Comparison of ENCODE assay signal across 8 mouse cellular contexts in the genomic region with DNA sequence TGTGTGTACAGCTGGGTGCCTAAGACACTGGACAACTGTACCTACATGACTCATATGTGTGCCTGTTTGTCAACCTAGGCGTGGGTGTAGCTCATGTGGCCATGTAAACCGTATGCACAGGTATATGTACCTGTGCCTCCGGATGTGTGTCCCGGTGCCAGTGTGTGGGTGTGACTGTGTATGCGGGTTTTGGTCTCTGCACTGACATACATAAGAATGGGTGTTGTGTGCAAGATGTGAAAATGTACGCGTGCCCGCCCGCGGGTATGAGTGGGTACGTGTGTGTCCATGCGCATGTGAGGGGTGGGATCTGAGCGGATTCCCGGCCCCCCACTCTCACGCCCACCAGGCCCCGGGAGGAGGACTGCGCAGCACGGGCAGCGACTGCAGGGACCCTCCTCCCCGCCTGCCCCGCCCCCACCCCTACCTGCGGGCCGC. TPM values are rescaled to one million over a fixed set of nuclear protein-coding genes. Genes with fewer than 3 reads are reported as not detected.
A peak's percentile ranks its signal among the peaks of the same experiment; 100 is the strongest.
DNase-seq lines count a peak whose midpoint lies in the region; ATAC-seq lines count a peak whose summit lies in the region.

No protein-coding gene starts in this region.

- no peak for DNase-seq in kidney, postnatal 36 days
- DNase-seq in ZHBTc4 (ENCODE audit: low read depth, low spot score) = peak; percentile 54
- DNase-seq in gonadal fat pad, adult 2 months (ENCODE audit: low read depth) = peak; percentile 70
- DNase-seq in midbrain, embryonic 10.5 days (ENCODE audit: low spot score) = no peak
- DNase-seq in urinary bladder, postnatal 4 days (ENCODE audit: low spot score in 2 of 2) = no peak
- no peak for DNase-seq in thymus, postnatal 36 days

- no peaks in the 10 kb centered on the region for H3K9me3 ChIP-seq in kidney, embryonic 16.5 days (ENCODE audit: low read length)
- no peaks in the 10 kb centered on the region for H3K9me3 ChIP-seq in midbrain, embryonic 10.5 days (replicated peaks)

- peak overlapping the region; percentile 77 for H3K27ac ChIP-seq in kidney, embryonic 16.5 days (ENCODE audit: low read length)
- peak overlapping the region; percentile 88 for H3K27ac ChIP-seq in midbrain, embryonic 10.5 days (replicated peaks)

- WGBS in kidney, embryonic 16.5 days = 2% methylated on average over 22 of the region's 23 CpGs
- WGBS in midbrain, embryonic 10.5 days = under 1% methylated on average over 23 of the region's 23 CpGs

- peak; percentile 41 for ATAC-seq in kidney, embryonic 16.5 days (ENCODE audit: low FRiP score, low TSS enrichment)
- ATAC-seq in megakaryocyte-erythroid progenitor cell, adult 5-6 weeks (replicated peaks; ENCODE audit: low FRiP score, low TSS enrichment, poor library complexity, severe bottlenecking) = no peak

- H3K4me3 ChIP-seq in kidney, embryonic 16.5 days (ENCODE audit: low read length) = peak overlapping the region; percentile 82
- peak overlapping the region; percentile 88 for H3K4me3 ChIP-seq in midbrain, embryonic 10.5 days

- peak overlapping the region; percentile 90 for H3K4me2 ChIP-seq in kidney, embryonic 16.5 days (replicated peaks; ENCODE audit: low read depth, low read length)

- H3K36me3 ChIP-seq in kidney, embryonic 16.5 days (ENCODE audit: insufficient read depth, low read length) = no peaks in the 10 kb centered on the region
- no peaks in the 10 kb centered on the region for H3K36me3 ChIP-seq in midbrain, embryonic 10.5 days

- peaks cover 59% of the 10 kb centered on the region for H3K4me1 ChIP-seq in kidney, embryonic 16.5 days (ENCODE audit: insufficient read depth, low read length)
- H3K4me1 ChIP-seq in midbrain, embryonic 10.5 days = peaks cover 81% of the 10 kb centered on the region

- peak overlapping the region; percentile 82 for H3K9ac ChIP-seq in kidney, embryonic 16.5 days (replicated peaks; ENCODE audit: low read length)

- H3K27me3 ChIP-seq in kidney, embryonic 16.5 days (ENCODE audit: insufficient read depth, low read length) = no peaks in the 10 kb centered on the region
- peaks cover 29% of the 10 kb centered on the region for H3K27me3 ChIP-seq in midbrain, embryonic 10.5 days (ENCODE audit: low read depth, poor library complexity, severe bottlenecking)

RNA-seq across cellular contexts. Expression of a gene that starts 22.6 kb away (rescaled TPM):
- polyA plus RNA-seq in kidney, embryonic 16.5 days (2015; fragmentation: Nextera tagmentation; extraction: Ambion mirVana) = 9.3 and 10.4 TPM in 2 replicates
- polyA plus RNA-seq in gonadal fat pad, adult 2 months (2012; rRNA removed) = 20.6 and 26.5 TPM in 2 replicates
- 2.7 and 3.7 TPM in 2 replicates for polyA plus RNA-seq in midbrain, embryonic 10.5 days (2016; fragmentation: Nextera tagmentation; extraction: Ambion mirVana)
- total RNA-seq in megakaryocyte-erythroid progenitor cell, adult 5-6 weeks (2014; fragmentation: Nextera tagmentation) = 0.20 and 0.45 TPM in 2 replicates
- total RNA-seq in megakaryocyte-erythroid progenitor cell, adult 5-6 weeks (2017) = 0.11 TPM in 1 of 2 replicates, not detected in the other

RNA-seq across cellular contexts. Expression of a gene that starts 48.8 kb away (rescaled TPM):
- polyA plus RNA-seq in kidney, embryonic 16.5 days (2015; fragmentation: Nextera tagmentation; extraction: Ambion mirVana) = 1.2 and 1.3 TPM in 2 replicates
- 1.4 and 2.0 TPM in 2 replicates for polyA plus RNA-seq in gonadal fat pad, adult 2 months (2012; rRNA removed)
- polyA plus RNA-seq in midbrain, embryonic 10.5 days (2016; fragmentation: Nextera tagmentation; extraction: Ambion mirVana) = 0.30 and 0.47 TPM in 2 replicates
- total RNA-seq in megakaryocyte-erythroid progenitor cell, adult 5-6 weeks (2014; fragmentation: Nextera tagmentation) = not detected in 2 replicates
- total RNA-seq in megakaryocyte-erythroid progenitor cell, adult 5-6 weeks (2017) = not detected in 2 replicates

RNA-seq across cellular contexts. Expression of a gene that starts 49.0 kb away (rescaled TPM):
- polyA plus RNA-seq in kidney, embryonic 16.5 days (2015; fragmentation: Nextera tagmentation; extraction: Ambion mirVana) = 85.0 and 89.6 TPM in 2 replicates
- 23.4 and 25.4 TPM in 2 replicates for polyA plus RNA-seq in gonadal fat pad, adult 2 months (2012; rRNA removed)
- polyA plus RNA-seq in midbrain, embryonic 10.5 days (2016; fragmentation: Nextera tagmentation; extraction: Ambion mirVana) = 107 and 111 TPM in 2 replicates
- 54.8 and 56.6 TPM in 2 replicates for total RNA-seq in megakaryocyte-erythroid progenitor cell, adult 5-6 weeks (2014; fragmentation: Nextera tagmentation)
- total RNA-seq in megakaryocyte-erythroid progenitor cell, adult 5-6 weeks (2017) = 45.5 and 46.2 TPM in 2 replicates

RNA-seq across cellular contexts. Expression of a gene that starts 49.1 kb away (rescaled TPM):
- 23.2 and 25.6 TPM in 2 replicates for polyA plus RNA-seq in kidney, embryonic 16.5 days (2015; fragmentation: Nextera tagmentation; extraction: Ambion mirVana)
- 14.7 and 18.9 TPM in 2 replicates for polyA plus RNA-seq in gonadal fat pad, adult 2 months (2012; rRNA removed)
- polyA plus RNA-seq in midbrain, embryonic 10.5 days (2016; fragmentation: Nextera tagmentation; extraction: Ambion mirVana) = 28.2 and 28.8 TPM in 2 replicates
- 33.7 and 36.6 TPM in 2 replicates for total RNA-seq in megakaryocyte-erythroid progenitor cell, adult 5-6 weeks (2014; fragmentation: Nextera tagmentation)
- total RNA-seq in megakaryocyte-erythroid progenitor cell, adult 5-6 weeks (2017) = 9.9 and 26.8 TPM in 2 replicates

Comparison
In these comparisons a context has a peak if more than half of its experiments do, and no peak if none do; other contexts are left out.
1. DNase-seq: peak in ZHBTc4 (single experiment) and gonadal fat pad, adult 2 months (single experiment); none in kidney, postnatal 36 days (0 of 2), midbrain, embryonic 10.5 days (single experiment), urinary bladder, postnatal 4 days (0 of 2) and thymus, postnatal 36 days (0 of 2).